In the genomic region with DNA sequence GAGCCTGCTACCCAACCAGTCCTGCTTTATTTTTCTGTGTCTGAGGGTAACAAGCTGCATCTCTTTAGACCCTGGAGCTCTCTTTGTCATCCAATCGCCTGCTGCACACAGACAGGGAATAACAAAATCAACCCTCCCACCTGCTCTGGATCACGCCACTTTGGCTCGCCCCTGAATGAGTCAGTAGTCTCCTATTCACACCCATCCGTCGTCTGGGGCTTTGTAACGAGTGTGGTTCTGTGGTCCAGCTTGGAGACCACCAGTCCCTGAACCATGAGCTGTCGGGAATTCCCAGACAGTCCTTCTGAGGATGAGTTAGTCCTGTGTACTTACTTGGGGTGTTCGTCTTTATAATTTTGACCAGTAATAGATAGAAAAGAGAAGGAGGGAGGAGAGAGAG, we compare ENCODE assay signal across 25 mouse cellular contexts.
"Had no signal": no experiment of that assay in that cellular context is flagged by ENCODE, and none has a peak within 500 bp of the region (broad histone marks: within the 10 kb centered on the region; RNA-seq: fewer than 3 reads in every experiment).

No protein-coding gene starts in this region.

- H3K27me3 ChIP-seq: heart, embryonic 13.5 days; heart, embryonic 15.5 days; hindbrain, embryonic 12.5 days; intestine, embryonic 15.5 days; limb, embryonic 12.5 days; liver, embryonic 13.5 days; liver, embryonic 15.5 days had no signal

- DNase-seq: gastrocnemius, adult 2 months; gastrocnemius, postnatal 10 days; gastrocnemius, postnatal 25 days; heart, adult 2 months; heart, postnatal 14 days; heart, postnatal 4 days; kidney, adult 18-20 months; kidney, adult 8-10 months; kidney, postnatal 10 days; kidney, postnatal 25 days; layer of hippocampus, adult 9-11 months; liver; liver, embryonic 13.5 days had no signal

- H3K4me2 ChIP-seq: heart, embryonic 11.5 days; heart, embryonic 13.5 days; heart, embryonic 15.5 days; hindbrain, embryonic 12.5 days; hindbrain, embryonic 14.5 days; intestine, embryonic 15.5 days; limb, embryonic 12.5 days; liver, embryonic 11.5 days; liver, embryonic 13.5 days; liver, embryonic 15.5 days had no signal

- H3K4me3 ChIP-seq: gastrocnemius, adult 2 months; heart, adult 2 months; heart, embryonic 13.5 days; heart, embryonic 15.5 days; hindbrain, embryonic 10.5 days; hindbrain, embryonic 12.5 days; intestine, embryonic 15.5 days; left cerebral cortex, adult 2 months; limb, embryonic 10.5 days; limb, embryonic 12.5 days; liver, embryonic 13.5 days; liver, embryonic 15.5 days had no signal

- H3K36me3 ChIP-seq: heart, embryonic 13.5 days; heart, embryonic 15.5 days; hindbrain, embryonic 10.5 days; hindbrain, embryonic 12.5 days; intestine, embryonic 15.5 days; limb, embryonic 10.5 days; limb, embryonic 12.5 days; liver, embryonic 13.5 days; liver, embryonic 15.5 days had no signal
